Mouse (Mus musculus): Measurements from ENCODE around the gene Hexb. TPM values are rescaled to one million over a fixed set of nuclear protein-coding genes. Genes with fewer than 3 reads are reported as not detected.

Gene Hexb
- polyA plus RNA-seq, 1 experiment from 2014 or later = 26.6 TPM

DNA sequence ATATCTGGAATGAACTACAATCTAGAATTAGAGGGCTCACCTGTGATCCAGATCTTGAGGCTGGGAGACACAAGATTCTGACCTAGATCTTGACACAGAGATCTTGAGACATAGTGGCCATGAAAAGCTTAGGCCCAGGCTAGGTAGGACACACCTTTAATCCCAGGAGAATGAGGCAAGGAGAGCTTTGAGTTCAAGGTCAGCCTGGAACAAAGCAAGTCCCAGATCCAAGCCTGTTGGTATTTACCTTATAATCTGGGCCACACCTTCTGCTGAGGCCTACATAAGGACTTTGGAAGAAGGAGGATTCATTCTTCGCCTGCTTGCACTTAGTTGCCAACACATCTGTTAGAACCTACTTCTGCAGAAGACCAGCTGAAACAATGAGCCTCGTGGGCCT is 966 bp upstream of the Hexb start:
- WGBS = 82% methylated on average over 2 of the region's 2 CpGs
- Histone ChIP-seq H3K4me3 (ENCODE audit: low read depth, low read length) (no peak overlapping the region), H3K4me2 (replicated peaks; ENCODE audit: low read depth, low read length) (no peak overlapping the region), H3K27ac (ENCODE audit: low read depth, low read length) (no peak overlapping the region), H3K9ac (ENCODE audit: low read depth, low read length) (no peak overlapping the region), H3K36me3 (ENCODE audit: control insufficient read depth, insufficient read depth, low read length) (no peaks in the 10 kb centered on the region), H3K4me1 (replicated peaks; ENCODE audit: control insufficient read depth, insufficient read depth, low read length) (no peaks in the 10 kb centered on the region; the same call in 1 of the 2 replicates), H3K27me3 (ENCODE audit: control insufficient read depth, insufficient read depth, low read length) (no peaks in the 10 kb centered on the region), H3K9me3 (ENCODE audit: control insufficient read depth, low read length) (no peaks in the 10 kb centered on the region)
- no peak for DNase-seq (ENCODE audit: low spot score)
- no peak for ATAC-seq (ENCODE audit: low FRiP score)

DNA sequence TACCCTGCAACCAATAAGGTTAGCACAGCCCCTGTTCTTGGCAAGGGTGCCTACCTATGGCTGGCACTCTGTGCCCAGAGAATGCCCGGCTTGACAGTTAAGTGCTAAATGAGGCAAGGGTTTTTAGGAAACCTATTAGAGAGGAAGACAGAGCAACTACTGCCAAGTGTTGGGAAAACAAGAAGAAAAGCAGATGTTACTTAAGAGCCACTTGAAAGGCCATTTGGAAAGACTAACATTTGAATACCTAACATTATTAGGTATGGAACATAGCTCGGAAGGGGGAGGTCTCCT is 1.3 kb downstream of the Hexb start:
- Histone ChIP-seq H3K4me2 (replicated peaks; ENCODE audit: low read depth, low read length) (no peak overlapping the region), H3K9me3 (ENCODE audit: control insufficient read depth, low read length) (no peaks in the 10 kb centered on the region), H3K9ac (ENCODE audit: low read depth, low read length) (no peak overlapping the region), H3K36me3 (ENCODE audit: control insufficient read depth, insufficient read depth, low read length) (no peaks in the 10 kb centered on the region), H3K27me3 (ENCODE audit: control insufficient read depth, insufficient read depth, low read length) (no peaks in the 10 kb centered on the region), H3K4me3 (ENCODE audit: low read depth, low read length) (no peak overlapping the region), H3K4me1 (replicated peaks; ENCODE audit: control insufficient read depth, insufficient read depth, low read length) (no peaks in the 10 kb centered on the region; the same call in 1 of the 2 replicates), H3K27ac (ENCODE audit: low read depth, low read length) (no peak overlapping the region)
- DNase-seq (ENCODE audit: low spot score) (no peak), ATAC-seq (ENCODE audit: low FRiP score) (no peak)
- 95% methylated on average over 2 of the region's 2 CpGs for WGBS

- H3K9ac ChIP-seq (ENCODE audit: low read depth, low read length) = no peak overlapping the region
- no peak for ATAC-seq (ENCODE audit: low FRiP score)
- no peaks in the 10 kb centered on the region for H3K27me3 ChIP-seq (ENCODE audit: control insufficient read depth, insufficient read depth, low read length)
- no peak overlapping the region for H3K4me3 ChIP-seq (ENCODE audit: low read depth, low read length)
- no peak overlapping the region for H3K27ac ChIP-seq (ENCODE audit: low read depth, low read length)
- DNase-seq (ENCODE audit: low spot score) = no peak
- no peaks in the 10 kb centered on the region; the same call in 1 of the 2 replicates for H3K4me1 ChIP-seq (replicated peaks; ENCODE audit: control insufficient read depth, insufficient read depth, low read length)
- 57% methylated on average over 12 of the region's 12 CpGs for WGBS
- no peaks in the 10 kb centered on the region for H3K36me3 ChIP-seq (ENCODE audit: control insufficient read depth, insufficient read depth, low read length)
- no peaks in the 10 kb centered on the region for H3K9me3 ChIP-seq (ENCODE audit: control insufficient read depth, low read length)
- no peak overlapping the region for H3K4me2 ChIP-seq (replicated peaks; ENCODE audit: low read depth, low read length)
Measured at GRCm38 (mm10) chr13:97196186-97196924, 1.8 kb downstream of the Hexb start.

- H3K27me3 ChIP-seq (ENCODE audit: control insufficient read depth, insufficient read depth, low read length) = no peaks in the 10 kb centered on the region
- H3K4me3 ChIP-seq (ENCODE audit: low read depth, low read length) = no peak overlapping the region
- H3K4me2 ChIP-seq (replicated peaks; ENCODE audit: low read depth, low read length) = no peak overlapping the region
- H3K36me3 ChIP-seq (ENCODE audit: control insufficient read depth, insufficient read depth, low read length) = no peaks in the 10 kb centered on the region
- no peak overlapping the region for H3K27ac ChIP-seq (ENCODE audit: low read depth, low read length)
- 77% methylated on average over 7 of the region's 7 CpGs for WGBS
- H3K9ac ChIP-seq (ENCODE audit: low read depth, low read length) = no peak overlapping the region
- no peaks in the 10 kb centered on the region for H3K9me3 ChIP-seq (ENCODE audit: control insufficient read depth, low read length)
- no peak for ATAC-seq (ENCODE audit: low FRiP score)
- DNase-seq (ENCODE audit: low spot score) = no peak
- no peaks in the 10 kb centered on the region; the same call in 1 of the 2 replicates for H3K4me1 ChIP-seq (replicated peaks; ENCODE audit: control insufficient read depth, insufficient read depth, low read length)
Measured at GRCm38 (mm10) chr13:97193420-97193819, 4.7 kb downstream of the Hexb start.

- no peak for DNase-seq (ENCODE audit: low spot score)
- no peaks in the 10 kb centered on the region; the same call in 1 of the 2 replicates for H3K4me1 ChIP-seq (replicated peaks; ENCODE audit: control insufficient read depth, insufficient read depth, low read length)
- no peak overlapping the region for H3K27ac ChIP-seq (ENCODE audit: low read depth, low read length)
- H3K4me2 ChIP-seq (replicated peaks; ENCODE audit: low read depth, low read length) = no peak overlapping the region
- H3K4me3 ChIP-seq (ENCODE audit: low read depth, low read length) = no peak overlapping the region
- H3K27me3 ChIP-seq (ENCODE audit: control insufficient read depth, insufficient read depth, low read length) = no peaks in the 10 kb centered on the region
- no peak for ATAC-seq (ENCODE audit: low FRiP score)
- H3K9me3 ChIP-seq (ENCODE audit: control insufficient read depth, low read length) = no peaks in the 10 kb centered on the region
- 91% methylated on average over 11 of the region's 11 CpGs for WGBS
- no peaks in the 10 kb centered on the region for H3K36me3 ChIP-seq (ENCODE audit: control insufficient read depth, insufficient read depth, low read length)
- H3K9ac ChIP-seq (ENCODE audit: low read depth, low read length) = no peak overlapping the region
Measured at GRCm38 (mm10) chr13:97192649-97193048, 5.5 kb downstream of the Hexb start.

GRCm38 (mm10) chr13:97187693-97188092 is 10.5 kb downstream of the Hexb start:
- ATAC-seq (ENCODE audit: low FRiP score) (no peak), DNase-seq (ENCODE audit: low spot score) (no peak)
- WGBS = 90% methylated on average over 5 of the region's 5 CpGs

DNA sequence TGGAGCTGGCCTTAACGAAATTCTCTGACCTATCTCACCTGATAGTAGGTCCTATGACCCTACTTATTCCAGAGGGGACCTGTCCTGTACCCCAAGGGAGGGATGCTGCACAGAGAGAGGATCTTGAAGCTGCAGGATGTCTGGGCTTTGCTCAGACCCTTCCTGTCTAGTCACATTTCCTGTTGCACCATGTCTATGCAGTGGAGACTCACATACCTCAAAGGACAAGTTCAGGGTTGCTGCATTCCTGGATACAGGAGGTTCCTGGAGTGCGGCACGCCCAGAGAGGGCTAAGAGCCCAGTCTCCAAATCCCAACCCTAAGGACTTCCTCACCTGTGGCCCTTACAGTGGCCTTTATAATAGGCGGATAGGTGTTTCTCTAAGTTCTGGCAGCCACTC is 11.8 kb downstream of the Hexb start:
- Histone ChIP-seq H3K27me3 (ENCODE audit: control insufficient read depth, insufficient read depth, low read length) (no peaks in the 10 kb centered on the region), H3K9me3 (ENCODE audit: control insufficient read depth, low read length) (no peaks in the 10 kb centered on the region), H3K4me2 (replicated peaks; ENCODE audit: low read depth, low read length) (no peak overlapping the region), H3K27ac (ENCODE audit: low read depth, low read length) (no peak overlapping the region), H3K4me1 (replicated peaks; ENCODE audit: control insufficient read depth, insufficient read depth, low read length) (no peaks in the 10 kb centered on the region), H3K4me3 (ENCODE audit: low read depth, low read length) (no peak overlapping the region), H3K36me3 (ENCODE audit: control insufficient read depth, insufficient read depth, low read length) (no peaks in the 10 kb centered on the region), H3K9ac (ENCODE audit: low read depth, low read length) (no peak overlapping the region)
- DNase-seq (ENCODE audit: low spot score) (no peak), ATAC-seq (ENCODE audit: low FRiP score) (no peak)
- WGBS = 80% methylated on average over 4 of the region's 4 CpGs

More at GRCm38 (mm10) chr13:97187693-97188092, 10.5 kb downstream of the Hexb start:
- H3K36me3 ChIP-seq (ENCODE audit: control insufficient read depth, insufficient read depth, low read length) = no peaks in the 10 kb centered on the region
- no peaks in the 10 kb centered on the region for H3K4me1 ChIP-seq (replicated peaks; ENCODE audit: control insufficient read depth, insufficient read depth, low read length)
- no peak overlapping the region for H3K4me2 ChIP-seq (replicated peaks; ENCODE audit: low read depth, low read length)
- H3K9ac ChIP-seq (ENCODE audit: low read depth, low read length) = no peak overlapping the region
- no peak overlapping the region for H3K27ac ChIP-seq (ENCODE audit: low read depth, low read length)
- H3K9me3 ChIP-seq (ENCODE audit: control insufficient read depth, low read length) = no peaks in the 10 kb centered on the region
- no peaks in the 10 kb centered on the region for H3K27me3 ChIP-seq (ENCODE audit: control insufficient read depth, insufficient read depth, low read length)
- no peak overlapping the region for H3K4me3 ChIP-seq (ENCODE audit: low read depth, low read length)

- no peaks in the 10 kb centered on the region for H3K27me3 ChIP-seq (ENCODE audit: control insufficient read depth, insufficient read depth, low read length)
- H3K9me3 ChIP-seq (ENCODE audit: control insufficient read depth, low read length) = no peaks in the 10 kb centered on the region
- H3K27ac ChIP-seq (ENCODE audit: low read depth, low read length) = no peak overlapping the region
- DNase-seq (ENCODE audit: low spot score) (no peak), ATAC-seq (ENCODE audit: low FRiP score) (no peak)
- no peak overlapping the region for H3K4me2 ChIP-seq (replicated peaks; ENCODE audit: low read depth, low read length)
- WGBS = 86% methylated on average over 5 of the region's 5 CpGs
- H3K9ac ChIP-seq (ENCODE audit: low read depth, low read length) = no peak overlapping the region
- no peak overlapping the region for H3K4me3 ChIP-seq (ENCODE audit: low read depth, low read length)
- H3K4me1 ChIP-seq (replicated peaks; ENCODE audit: control insufficient read depth, insufficient read depth, low read length) = no peaks in the 10 kb centered on the region
- H3K36me3 ChIP-seq (ENCODE audit: control insufficient read depth, insufficient read depth, low read length) = no peaks in the 10 kb centered on the region
Measured at GRCm38 (mm10) chr13:97184656-97185055, 13.5 kb downstream of the Hexb start.

GRCm38 (mm10) chr13:97184168-97184567 is 14.0 kb downstream of the Hexb start:
- no peaks in the 10 kb centered on the region for H3K4me1 ChIP-seq (replicated peaks; ENCODE audit: control insufficient read depth, insufficient read depth, low read length)
- no peak for ATAC-seq (ENCODE audit: low FRiP score)
- H3K4me2 ChIP-seq (replicated peaks; ENCODE audit: low read depth, low read length) = no peak overlapping the region
- no peaks in the 10 kb centered on the region for H3K9me3 ChIP-seq (ENCODE audit: control insufficient read depth, low read length)
- H3K27ac ChIP-seq (ENCODE audit: low read depth, low read length) = no peak overlapping the region
- no peaks in the 10 kb centered on the region for H3K27me3 ChIP-seq (ENCODE audit: control insufficient read depth, insufficient read depth, low read length)
- no peak for DNase-seq (ENCODE audit: low spot score)
- no peak overlapping the region for H3K9ac ChIP-seq (ENCODE audit: low read depth, low read length)
- H3K4me3 ChIP-seq (ENCODE audit: low read depth, low read length) = no peak overlapping the region
- H3K36me3 ChIP-seq (ENCODE audit: control insufficient read depth, insufficient read depth, low read length) = no peaks in the 10 kb centered on the region
- 91% methylated on average over 2 of the region's 2 CpGs for WGBS

Measured in hindbrain, embryonic 11.5 days (tissue).